Mouse (Mus musculus): Measurements from ENCODE around the gene Pax2. TPM values are rescaled to one million over a fixed set of nuclear protein-coding genes. Genes with fewer than 3 reads are reported as not detected.

Gene Pax2
- polyA plus RNA-seq, 1 experiment from 2014 or later, result 0.33 TPM

- WGBS, result 86% methylated on average over 6 of the region's 6 CpGs
- Histone ChIP-seq H3K27ac (ENCODE audit: low read length) (no peak overlapping the region), H3K9ac (ENCODE audit: low read depth, low read length) (no peak overlapping the region), H3K4me1 (ENCODE audit: control insufficient read depth, insufficient read depth, low read length) (peaks cover 11% of the 10 kb centered on the region; the same call in 1 of the 2 replicates), H3K27me3 (ENCODE audit: control insufficient read depth, insufficient read depth, low read depth, low read length) (no peaks in the 10 kb centered on the region), H3K36me3 (ENCODE audit: control insufficient read depth, insufficient read depth, low read length) (no peaks in the 10 kb centered on the region), H3K4me3 (ENCODE audit: low read depth, low read length) (no peak overlapping the region), H3K4me2 (ENCODE audit: low read length) (no peak overlapping the region), H3K9me3 (replicated peaks; ENCODE audit: control insufficient read depth, low read length, poor library complexity, severe bottlenecking) (no peaks in the 10 kb centered on the region)
- ATAC-seq, result no peak
These were observed 42.9 kb downstream of the Pax2 start for GRCm38 (mm10) chr19:44798731-44799130.

GRCm38 (mm10) chr19:44799156-44799555, 43.3 kb downstream of the Pax2 start:
- H3K4me1 ChIP-seq (ENCODE audit: control insufficient read depth, insufficient read depth, low read length), result peaks cover 11% of the 10 kb centered on the region; the same call in 1 of the 2 replicates
- H3K27ac ChIP-seq (ENCODE audit: low read length), result no peak overlapping the region
- H3K4me2 ChIP-seq (ENCODE audit: low read length), result no peak overlapping the region
- no peak for ATAC-seq
- no peaks in the 10 kb centered on the region for H3K9me3 ChIP-seq (replicated peaks; ENCODE audit: control insufficient read depth, low read length, poor library complexity, severe bottlenecking)
- WGBS, result 81% methylated on average over 5 of the region's 5 CpGs
- no peaks in the 10 kb centered on the region for H3K27me3 ChIP-seq (ENCODE audit: control insufficient read depth, insufficient read depth, low read depth, low read length)
- no peak overlapping the region for H3K9ac ChIP-seq (ENCODE audit: low read depth, low read length)
- H3K36me3 ChIP-seq (ENCODE audit: control insufficient read depth, insufficient read depth, low read length), result no peaks in the 10 kb centered on the region
- no peak overlapping the region for H3K4me3 ChIP-seq (ENCODE audit: low read depth, low read length)

GRCm38 (mm10) chr19:44800327-44800726, 44.5 kb downstream of the Pax2 start:
- no peak overlapping the region for H3K27ac ChIP-seq (ENCODE audit: low read length)
- H3K9ac ChIP-seq (ENCODE audit: low read depth, low read length), result no peak overlapping the region
- no peak overlapping the region for H3K4me3 ChIP-seq (ENCODE audit: low read depth, low read length)
- no peaks in the 10 kb centered on the region for H3K9me3 ChIP-seq (replicated peaks; ENCODE audit: control insufficient read depth, low read length, poor library complexity, severe bottlenecking)
- H3K27me3 ChIP-seq (ENCODE audit: control insufficient read depth, insufficient read depth, low read depth, low read length), result no peaks in the 10 kb centered on the region
- peaks cover 11% of the 10 kb centered on the region; the same call in 1 of the 2 replicates for H3K4me1 ChIP-seq (ENCODE audit: control insufficient read depth, insufficient read depth, low read length)
- no peak overlapping the region for H3K4me2 ChIP-seq (ENCODE audit: low read length)
- H3K36me3 ChIP-seq (ENCODE audit: control insufficient read depth, insufficient read depth, low read length), result no peaks in the 10 kb centered on the region
- ATAC-seq, result no peak
- WGBS, result 69% methylated on average over 6 of the region's 6 CpGs

GRCm38 (mm10) chr19:44808734-44809133, 52.9 kb downstream of the Pax2 start:
- WGBS, result 4% methylated on average over 8 of the region's 8 CpGs
- no peak overlapping the region for H3K27ac ChIP-seq (ENCODE audit: low read length)
- no peak overlapping the region for H3K9ac ChIP-seq (ENCODE audit: low read depth, low read length)
- H3K27me3 ChIP-seq (ENCODE audit: control insufficient read depth, insufficient read depth, low read depth, low read length), result no peaks in the 10 kb centered on the region
- no peak for ATAC-seq
- no peaks in the 10 kb centered on the region for H3K4me1 ChIP-seq (ENCODE audit: control insufficient read depth, insufficient read depth, low read length)
- no peaks in the 10 kb centered on the region for H3K9me3 ChIP-seq (replicated peaks; ENCODE audit: control insufficient read depth, low read length, poor library complexity, severe bottlenecking)
- no peak overlapping the region for H3K4me3 ChIP-seq (ENCODE audit: low read depth, low read length)
- no peak overlapping the region for H3K4me2 ChIP-seq (ENCODE audit: low read length)
- no peaks in the 10 kb centered on the region for H3K36me3 ChIP-seq (ENCODE audit: control insufficient read depth, insufficient read depth, low read length)

- no peak overlapping the region for H3K4me3 ChIP-seq (ENCODE audit: low read depth, low read length)
- H3K36me3 ChIP-seq (ENCODE audit: control insufficient read depth, insufficient read depth, low read length), result no peaks in the 10 kb centered on the region
- no peak overlapping the region for H3K27ac ChIP-seq (ENCODE audit: low read length)
- H3K9me3 ChIP-seq (replicated peaks; ENCODE audit: control insufficient read depth, low read length, poor library complexity, severe bottlenecking), result no peaks in the 10 kb centered on the region
- H3K9ac ChIP-seq (ENCODE audit: low read depth, low read length), result no peak overlapping the region
- H3K4me1 ChIP-seq (ENCODE audit: control insufficient read depth, insufficient read depth, low read length), result no peaks in the 10 kb centered on the region
- H3K27me3 ChIP-seq (ENCODE audit: control insufficient read depth, insufficient read depth, low read depth, low read length), result no peaks in the 10 kb centered on the region
- no peak overlapping the region for H3K4me2 ChIP-seq (ENCODE audit: low read length)
- WGBS, result 76% methylated on average over 13 of the region's 13 CpGs
- no peak for ATAC-seq
These were observed 57.0 kb downstream of the Pax2 start for GRCm38 (mm10) chr19:44812666-44813429.

- Histone ChIP-seq H3K4me1 (ENCODE audit: control insufficient read depth, insufficient read depth, low read length) (no peaks in the 10 kb centered on the region), H3K4me3 (ENCODE audit: low read depth, low read length) (no peak overlapping the region), H3K9ac (ENCODE audit: low read depth, low read length) (no peak overlapping the region), H3K27ac (ENCODE audit: low read length) (no peak overlapping the region), H3K9me3 (replicated peaks; ENCODE audit: control insufficient read depth, low read length, poor library complexity, severe bottlenecking) (no peaks in the 10 kb centered on the region), H3K36me3 (ENCODE audit: control insufficient read depth, insufficient read depth, low read length) (no peaks in the 10 kb centered on the region), H3K4me2 (ENCODE audit: low read length) (no peak overlapping the region), H3K27me3 (ENCODE audit: control insufficient read depth, insufficient read depth, low read depth, low read length) (no peaks in the 10 kb centered on the region)
- ATAC-seq, result no peak
- 95% methylated on average over 3 of the region's 3 CpGs for WGBS
These were observed 59.3 kb downstream of the Pax2 start for GRCm38 (mm10) chr19:44815111-44815510.

- Histone ChIP-seq H3K4me1 (ENCODE audit: control insufficient read depth, insufficient read depth, low read length) (no peaks in the 10 kb centered on the region), H3K4me3 (ENCODE audit: low read depth, low read length) (no peak overlapping the region), H3K27ac (ENCODE audit: low read length) (no peak overlapping the region), H3K9me3 (replicated peaks; ENCODE audit: control insufficient read depth, low read length, poor library complexity, severe bottlenecking) (no peaks in the 10 kb centered on the region), H3K27me3 (ENCODE audit: control insufficient read depth, insufficient read depth, low read depth, low read length) (no peaks in the 10 kb centered on the region), H3K9ac (ENCODE audit: low read depth, low read length) (no peak overlapping the region), H3K4me2 (ENCODE audit: low read length) (no peak overlapping the region), H3K36me3 (ENCODE audit: control insufficient read depth, insufficient read depth, low read length) (no peaks in the 10 kb centered on the region)
- no peak for ATAC-seq
- WGBS, result 62% methylated on average over 14 of the region's 14 CpGs
These were observed 61.7 kb downstream of the Pax2 start for GRCm38 (mm10) chr19:44817403-44818128.

GRCm38 (mm10) chr19:44818676-44819075, 62.8 kb downstream of the Pax2 start:
- no peak overlapping the region for H3K9ac ChIP-seq (ENCODE audit: low read depth, low read length)
- ATAC-seq, result no peak
- no peaks in the 10 kb centered on the region for H3K27me3 ChIP-seq (ENCODE audit: control insufficient read depth, insufficient read depth, low read depth, low read length)
- no peak overlapping the region for H3K27ac ChIP-seq (ENCODE audit: low read length)
- no peaks in the 10 kb centered on the region for H3K36me3 ChIP-seq (ENCODE audit: control insufficient read depth, insufficient read depth, low read length)
- no peaks in the 10 kb centered on the region for H3K4me1 ChIP-seq (ENCODE audit: control insufficient read depth, insufficient read depth, low read length)
- WGBS, result 79% methylated on average over 6 of the region's 6 CpGs
- H3K4me2 ChIP-seq (ENCODE audit: low read length), result no peak overlapping the region
- H3K9me3 ChIP-seq (replicated peaks; ENCODE audit: control insufficient read depth, low read length, poor library complexity, severe bottlenecking), result no peaks in the 10 kb centered on the region
- H3K4me3 ChIP-seq (ENCODE audit: low read depth, low read length), result no peak overlapping the region

- Histone ChIP-seq H3K4me1 (ENCODE audit: control insufficient read depth, insufficient read depth, low read length) (peaks cover 5% of the 10 kb centered on the region; the same call in 1 of the 2 replicates), H3K9ac (ENCODE audit: low read depth, low read length) (no peak overlapping the region), H3K36me3 (ENCODE audit: control insufficient read depth, insufficient read depth, low read length) (no peaks in the 10 kb centered on the region), H3K4me2 (ENCODE audit: low read length) (no peak overlapping the region), H3K9me3 (replicated peaks; ENCODE audit: control insufficient read depth, low read length, poor library complexity, severe bottlenecking) (no peaks in the 10 kb centered on the region), H3K27ac (ENCODE audit: low read length) (no peak overlapping the region), H3K4me3 (ENCODE audit: low read depth, low read length) (no peak overlapping the region), H3K27me3 (ENCODE audit: control insufficient read depth, insufficient read depth, low read depth, low read length) (no peaks in the 10 kb centered on the region)
- WGBS, result 66% methylated on average over 3 of the region's 3 CpGs
- no peak for ATAC-seq
These were observed 65.7 kb downstream of the Pax2 start for GRCm38 (mm10) chr19:44821581-44821980.
